Mouse (Mus musculus) thymus, adult 2 months (tissue): ENCODE data around the gene E130309D02Rik.

Source experiments
- CTCF ChIP-seq: fragments of 200-500 bp; IDR thresholded peaks from 2 replicates; pipeline ENCODE4 v1.5.1; 2012; ENCODE audit warnings: mild to moderate bottlenecking, control low read depth, low read length, moderate library complexity, borderline replicate concordance; ENCODE audit not compliant: control insufficient read depth, poor library complexity, insufficient read depth; ENCODE audit errors: extremely low read depth
- POLR2A ChIP-seq: fragments of 200-500 bp; IDR thresholded peaks from 2 replicates; pipeline ENCODE4 v1.6.1; 2012; ENCODE audit warnings: mild to moderate bottlenecking, low read length, control low read depth, moderate library complexity; ENCODE audit not compliant: control insufficient read depth, poor library complexity, insufficient read depth; ENCODE audit errors: extremely low read depth

DNA sequence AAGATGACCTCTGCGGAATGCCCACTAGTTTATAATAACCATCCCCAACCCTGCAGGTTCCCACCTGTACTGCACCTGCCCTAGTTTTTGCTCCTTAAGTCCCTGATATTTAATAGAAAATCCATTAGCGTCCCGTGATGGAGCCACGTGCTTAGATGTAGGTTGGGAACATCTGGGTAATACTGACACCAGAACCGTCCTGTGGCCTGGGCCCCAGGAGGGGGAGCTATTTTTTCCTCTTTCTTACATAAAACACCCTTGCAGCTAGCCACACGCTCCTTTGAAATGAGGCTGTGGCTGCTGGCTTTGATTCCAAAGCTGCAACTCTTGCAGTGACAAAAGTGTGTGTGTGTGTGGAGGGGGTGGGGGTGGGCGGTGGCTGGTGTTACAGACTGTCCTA is 44.1 kb upstream of the E130309D02Rik start:
- no peak for TF ChIP-seq CTCF
- no peak for TF ChIP-seq POLR2A
